Mouse (Mus musculus): ENCODE measurements at regions not wholly inside any gene's neighbourhood (a gene's known extent, or its start where the extent isn't known, plus 50 kb on each side); places are given as distances from the start of the nearest gene placed in this dataset.
A peak's percentile ranks its signal among the peaks of the same experiment; 100 is the strongest.

GRCm38 (mm10) chr8:91975460-91975859, 173.6 kb upstream of the Irx3 start:
- no peak overlapping the region for H3K4me2 ChIP-seq (replicated peaks; ENCODE audit: low read depth)
- 0 out of 2 replicates have a peak, but pooled peaks cover 3% of the 10 kb centered on the region for H3K27me3 ChIP-seq (replicated peaks; ENCODE audit: control insufficient read depth, insufficient read depth, low read length)
- WGBS: 90% methylated on average over 2 of the region's 2 CpGs
- TF ChIP-seq CTCF (IDR thresholded peaks at IDR 0.05; ENCODE audit: low read depth): no peak
- no peaks in the 10 kb centered on the region for H3K36me3 ChIP-seq (ENCODE audit: control insufficient read depth, insufficient read depth)
- H3K27ac ChIP-seq (ENCODE audit: low read depth, low read length): no peak overlapping the region
- no peaks in the 10 kb centered on the region for H3K4me1 ChIP-seq (replicated peaks; ENCODE audit: control insufficient read depth, insufficient read depth, low read length)
- no peak overlapping the region for H3K4me3 ChIP-seq (ENCODE audit: low read depth, low read length)
- no peak for ATAC-seq
- no peak overlapping the region for H3K9ac ChIP-seq (ENCODE audit: low read depth, low read length)
- H3K9me3 ChIP-seq (ENCODE audit: control insufficient read depth): no peaks in the 10 kb centered on the region

GRCm38 (mm10) chr8:91974636-91975035, 172.8 kb upstream of the Irx3 start:
- no peaks in the 10 kb centered on the region for H3K9me3 ChIP-seq (ENCODE audit: control insufficient read depth)
- H3K36me3 ChIP-seq (ENCODE audit: control insufficient read depth, insufficient read depth): no peaks in the 10 kb centered on the region
- no peak overlapping the region for H3K4me2 ChIP-seq (replicated peaks; ENCODE audit: low read depth)
- ATAC-seq: no peak
- 84% methylated on average over 3 of the region's 3 CpGs for WGBS
- no peak overlapping the region for H3K4me3 ChIP-seq (ENCODE audit: low read depth, low read length)
- H3K27ac ChIP-seq (ENCODE audit: low read depth, low read length): no peak overlapping the region
- no peaks in the 10 kb centered on the region for H3K4me1 ChIP-seq (replicated peaks; ENCODE audit: control insufficient read depth, insufficient read depth, low read length)
- TF ChIP-seq CTCF (IDR thresholded peaks at IDR 0.05; ENCODE audit: low read depth): no peak
- 0 out of 2 replicates have a peak, but pooled peaks cover 3% of the 10 kb centered on the region for H3K27me3 ChIP-seq (replicated peaks; ENCODE audit: control insufficient read depth, insufficient read depth, low read length)
- H3K9ac ChIP-seq (ENCODE audit: low read depth, low read length): no peak overlapping the region

DNA sequence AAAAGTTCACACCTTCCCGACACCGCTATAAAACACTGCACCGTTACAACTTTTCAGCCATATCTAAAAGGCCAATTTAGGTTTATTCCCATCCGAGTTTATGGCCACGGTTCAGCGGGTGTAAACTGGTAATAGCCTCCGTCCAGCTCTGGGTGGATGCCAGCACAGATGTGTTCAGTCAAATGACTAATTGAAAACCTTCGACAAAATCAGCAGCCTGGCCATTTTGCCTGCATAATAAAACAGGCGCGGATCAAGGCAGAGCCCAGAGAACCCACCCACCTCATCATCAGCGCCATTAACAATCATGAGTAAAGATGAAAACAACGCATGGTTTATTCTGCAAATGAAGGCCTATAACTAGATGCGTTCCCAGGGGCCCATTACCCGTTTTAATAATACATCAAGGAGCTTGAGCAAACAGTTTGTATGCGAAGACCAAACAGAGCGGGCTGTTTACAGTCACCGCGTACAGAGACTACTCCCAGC, 172.1 kb upstream of the Irx3 start:
- no peaks in the 10 kb centered on the region for H3K4me1 ChIP-seq (replicated peaks; ENCODE audit: control insufficient read depth, insufficient read depth, low read length)
- H3K9ac ChIP-seq (ENCODE audit: low read depth, low read length): no peak overlapping the region
- TF ChIP-seq CTCF (IDR thresholded peaks at IDR 0.05; ENCODE audit: low read depth): no peak
- no peak overlapping the region for H3K4me2 ChIP-seq (replicated peaks; ENCODE audit: low read depth)
- WGBS: 36% methylated on average over 18 of the region's 18 CpGs
- H3K27me3 ChIP-seq (replicated peaks; ENCODE audit: control insufficient read depth, insufficient read depth, low read length): 0 out of 2 replicates have a peak, but pooled peaks cover 3% of the 10 kb centered on the region
- H3K4me3 ChIP-seq (ENCODE audit: low read depth, low read length): no peak overlapping the region
- no peaks in the 10 kb centered on the region for H3K36me3 ChIP-seq (ENCODE audit: control insufficient read depth, insufficient read depth)
- no peaks in the 10 kb centered on the region for H3K9me3 ChIP-seq (ENCODE audit: control insufficient read depth)
- ATAC-seq: no peak
- no peak overlapping the region for H3K27ac ChIP-seq (ENCODE audit: low read depth, low read length)

- Histone ChIP-seq H3K4me2 (replicated peaks; ENCODE audit: low read depth) (peak overlapping the region; percentile 39), H3K9me3 (ENCODE audit: control insufficient read depth) (no peaks in the 10 kb centered on the region), H3K4me1 (replicated peaks; ENCODE audit: control insufficient read depth, insufficient read depth, low read length) (no peaks in the 10 kb centered on the region), H3K27ac (ENCODE audit: low read depth, low read length) (no peak overlapping the region), H3K4me3 (ENCODE audit: low read depth, low read length) (no peak overlapping the region), H3K27me3 (replicated peaks; ENCODE audit: control insufficient read depth, insufficient read depth, low read length) (peaks cover 7% of the 10 kb centered on the region), H3K36me3 (ENCODE audit: control insufficient read depth, insufficient read depth) (no peaks in the 10 kb centered on the region), H3K9ac (ENCODE audit: low read depth, low read length) (no peak overlapping the region)
- ATAC-seq: no peak
- no peak for TF ChIP-seq CTCF (IDR thresholded peaks at IDR 0.05; ENCODE audit: low read depth)
- WGBS: 17% methylated on average over 16 of the region's 16 CpGs
Measured at GRCm38 (mm10) chr8:91967407-91967806, 165.5 kb upstream of the Irx3 start.

DNA sequence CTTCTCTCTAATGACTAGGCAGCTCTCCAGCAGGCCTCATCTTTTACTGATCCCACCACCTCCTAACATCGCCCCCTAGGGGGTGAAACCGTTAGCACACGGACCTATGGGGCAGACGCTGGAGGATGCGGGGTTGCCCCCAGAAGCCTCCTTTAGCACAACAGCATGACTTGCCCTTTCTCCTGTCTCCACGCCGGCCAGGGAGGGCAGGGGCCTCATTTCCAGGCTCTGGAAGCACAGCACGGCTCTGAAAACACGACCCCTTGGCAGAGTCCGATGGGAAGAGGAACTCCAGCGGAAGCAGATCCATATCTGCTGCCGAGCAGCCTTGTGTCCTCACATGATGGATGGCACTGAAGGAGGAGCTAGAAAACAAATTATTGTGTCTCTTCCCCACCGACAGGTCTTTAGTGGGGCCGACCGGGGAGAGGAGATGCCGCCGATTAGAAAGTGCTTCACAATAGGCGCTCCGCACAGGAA, 165.1 kb upstream of the Irx3 start:
- H3K27ac ChIP-seq (ENCODE audit: low read depth, low read length): no peak overlapping the region
- no peaks in the 10 kb centered on the region for H3K4me1 ChIP-seq (replicated peaks; ENCODE audit: control insufficient read depth, insufficient read depth, low read length)
- H3K27me3 ChIP-seq (replicated peaks; ENCODE audit: control insufficient read depth, insufficient read depth, low read length): peaks cover 7% of the 10 kb centered on the region
- H3K36me3 ChIP-seq (ENCODE audit: control insufficient read depth, insufficient read depth): no peaks in the 10 kb centered on the region
- H3K9me3 ChIP-seq (ENCODE audit: control insufficient read depth): no peaks in the 10 kb centered on the region
- no peak overlapping the region for H3K9ac ChIP-seq (ENCODE audit: low read depth, low read length)
- WGBS: 18% methylated on average over 19 of the region's 19 CpGs
- peak overlapping the region; percentile 39 for H3K4me2 ChIP-seq (replicated peaks; ENCODE audit: low read depth)
- TF ChIP-seq CTCF (IDR thresholded peaks at IDR 0.05; ENCODE audit: low read depth): peak; percentile 54
- no peak overlapping the region for H3K4me3 ChIP-seq (ENCODE audit: low read depth, low read length)
- no peak for ATAC-seq

GRCm38 (mm10) chr8:91961696-91962095, 159.8 kb upstream of the Irx3 start:
- Histone ChIP-seq H3K27ac (ENCODE audit: low read depth, low read length) (no peak overlapping the region), H3K4me1 (replicated peaks; ENCODE audit: control insufficient read depth, insufficient read depth, low read length) (no peaks in the 10 kb centered on the region), H3K4me2 (replicated peaks; ENCODE audit: low read depth) (no peak overlapping the region), H3K9me3 (ENCODE audit: control insufficient read depth) (no peaks in the 10 kb centered on the region), H3K4me3 (ENCODE audit: low read depth, low read length) (no peak overlapping the region), H3K9ac (ENCODE audit: low read depth, low read length) (no peak overlapping the region), H3K36me3 (ENCODE audit: control insufficient read depth, insufficient read depth) (no peaks in the 10 kb centered on the region), H3K27me3 (replicated peaks; ENCODE audit: control insufficient read depth, insufficient read depth, low read length) (no peaks in the 10 kb centered on the region)
- TF ChIP-seq CTCF (IDR thresholded peaks at IDR 0.05; ENCODE audit: low read depth): no peak
- ATAC-seq: no peak
- 67% methylated on average over 5 of the region's 5 CpGs for WGBS

GRCm38 (mm10) chr8:91955170-91955569, 153.3 kb upstream of the Irx3 start:
- Histone ChIP-seq H3K4me3 (ENCODE audit: low read depth, low read length) (no peak overlapping the region), H3K36me3 (ENCODE audit: control insufficient read depth, insufficient read depth) (no peaks in the 10 kb centered on the region), H3K27ac (ENCODE audit: low read depth, low read length) (no peak overlapping the region), H3K27me3 (replicated peaks; ENCODE audit: control insufficient read depth, insufficient read depth, low read length) (no peaks in the 10 kb centered on the region), H3K4me1 (replicated peaks; ENCODE audit: control insufficient read depth, insufficient read depth, low read length) (no peaks in the 10 kb centered on the region), H3K9me3 (ENCODE audit: control insufficient read depth) (no peaks in the 10 kb centered on the region), H3K9ac (ENCODE audit: low read depth, low read length) (no peak overlapping the region), H3K4me2 (replicated peaks; ENCODE audit: low read depth) (no peak overlapping the region)
- WGBS: 63% methylated on average over 6 of the region's 6 CpGs
- no peak for TF ChIP-seq CTCF (IDR thresholded peaks at IDR 0.05; ENCODE audit: low read depth)
- no peak for ATAC-seq
